Mouse (Mus musculus) midbrain, embryonic 13.5 days (tissue): Measurements from ENCODE around the gene Pdzrn4. TPM values are rescaled to one million over a fixed set of nuclear protein-coding genes. Genes with fewer than 3 reads are reported as not detected.

Source experiments
- ATAC-seq: fragments of 200-750 bp; cut with Nextera tagmentation; 2 replicates; pipeline ENCODE4 v1.8.0; 2017; ENCODE audit warnings: mild to moderate bottlenecking, moderate TSS enrichment, moderate library complexity
- H3K27ac ChIP-seq: fragments of 300-500 bp; sonication (generic); 2 replicates; pipeline ENCODE4 v1.5.1; 2015; ENCODE audit warnings: inconsistent platforms, mild to moderate bottlenecking, moderate library complexity
- H3K27me3 ChIP-seq: fragments of 300-500 bp; sonication (generic); 2 replicates; pipeline ENCODE4 v1.6.1; 2015; ENCODE audit warnings: mild to moderate bottlenecking, inconsistent platforms
- H3K36me3 ChIP-seq: fragments of 300-500 bp; sonication (generic); 2 replicates; pipeline ENCODE4 v1.6.1; 2015; ENCODE audit warnings: mild to moderate bottlenecking, inconsistent platforms
- H3K4me1 ChIP-seq: fragments of 300-500 bp; sonication (generic); replicated peaks from 2 replicates; pipeline ENCODE4 v1.6.1; 2015; ENCODE audit warnings: inconsistent platforms
- H3K4me2 ChIP-seq: fragments of 300-500 bp; sonication (generic); replicated peaks from 2 replicates; pipeline ENCODE4 v1.6.1; 2015; ENCODE audit warnings: moderate library complexity, mild to moderate bottlenecking, inconsistent platforms
- H3K4me3 ChIP-seq: fragments of 300-500 bp; sonication (generic); replicated peaks from 2 replicates; pipeline ENCODE4 v1.5.1; 2015; ENCODE audit warnings: mild to moderate bottlenecking, inconsistent platforms
- H3K9ac ChIP-seq: fragments of 300-500 bp; sonication (generic); replicated peaks from 2 replicates; pipeline ENCODE4 v1.6.1; 2015; ENCODE audit warnings: mild to moderate bottlenecking, inconsistent platforms
- H3K9me3 ChIP-seq: fragments of 300-500 bp; sonication (generic); 2 replicates; pipeline ENCODE4 v1.6.1; 2016; ENCODE audit warnings: mild to moderate bottlenecking, inconsistent platforms
- WGBS: fragments of 180-500 bp; shearing (Covaris S2); methylation state at CpG from one replicate; pipeline ENCODE4 v1.1.7; 2015; 5-methylcytosine and 5-hydroxymethylcytosine counted together
- polyA plus RNA-seq: library from polyadenylated mRNA; unstranded; fragments of >200 nt; fragmentation: Nextera tagmentation; extraction: Ambion mirVana; gene quantifications from 2 replicates; pipeline ENCODE4 v1.2.1, GENCODE M21; 2015

The Pdzrn4 gene
- polyA plus RNA-seq, 1 experiment from 2014 or later = 23.8 TPM

- Histone ChIP-seq H3K27ac (no peak overlapping the region), H3K4me2 (no peak overlapping the region), H3K27me3 (no peaks in the 10 kb centered on the region), H3K4me3 (no peak overlapping the region), H3K9ac (no peak overlapping the region), H3K9me3 (no peaks in the 10 kb centered on the region), H3K4me1 (peaks cover 8% of the 10 kb centered on the region; the same call in 1 of the 2 replicates), H3K36me3 (no peaks in the 10 kb centered on the region)
- no peak for ATAC-seq
- 82% methylated on average over 8 of the region's 8 CpGs for WGBS
Observed at GRCm38 (mm10) chr15:92759001-92759400, 362.3 kb downstream of the Pdzrn4 start.

GRCm38 (mm10) chr15:92763303-92763702 is 366.6 kb downstream of the Pdzrn4 start:
- H3K9ac ChIP-seq = no peak overlapping the region
- H3K27me3 ChIP-seq = no peaks in the 10 kb centered on the region
- H3K27ac ChIP-seq = no peak overlapping the region
- WGBS = 90% methylated on average over 5 of the region's 5 CpGs
- no peak overlapping the region for H3K4me2 ChIP-seq
- H3K9me3 ChIP-seq = no peaks in the 10 kb centered on the region
- ATAC-seq = no peak
- H3K4me1 ChIP-seq = no peaks in the 10 kb centered on the region
- H3K4me3 ChIP-seq = no peak overlapping the region
- no peaks in the 10 kb centered on the region for H3K36me3 ChIP-seq

GRCm38 (mm10) chr15:92769535-92769934 is 372.9 kb downstream of the Pdzrn4 start:
- peaks cover 10% of the 10 kb centered on the region; the same call in 1 of the 2 replicates for H3K36me3 ChIP-seq
- 85% methylated on average over 15 of the region's 15 CpGs for WGBS
- no peaks in the 10 kb centered on the region for H3K9me3 ChIP-seq
- no peak overlapping the region for H3K4me3 ChIP-seq
- H3K4me2 ChIP-seq = no peak overlapping the region
- H3K4me1 ChIP-seq = no peaks in the 10 kb centered on the region
- H3K9ac ChIP-seq = no peak overlapping the region
- H3K27ac ChIP-seq = no peak overlapping the region
- ATAC-seq = no peak
- H3K27me3 ChIP-seq = no peaks in the 10 kb centered on the region

- no peak overlapping the region for H3K27ac ChIP-seq
- H3K9me3 ChIP-seq = no peaks in the 10 kb centered on the region
- no peak overlapping the region for H3K4me3 ChIP-seq
- no peaks in the 10 kb centered on the region for H3K36me3 ChIP-seq
- H3K4me1 ChIP-seq = peaks cover 16% of the 10 kb centered on the region; the same call in 1 of the 2 replicates
- H3K27me3 ChIP-seq = no peaks in the 10 kb centered on the region
- 64% methylated on average over 14 of the region's 14 CpGs for WGBS
- H3K9ac ChIP-seq = no peak overlapping the region
- ATAC-seq = peak; percentile 63
- H3K4me2 ChIP-seq = no peak overlapping the region
Observed at GRCm38 (mm10) chr15:92788036-92788435, 391.4 kb downstream of the Pdzrn4 start.

GRCm38 (mm10) chr15:92794275-92794674 is 397.6 kb downstream of the Pdzrn4 start:
- WGBS = 90% methylated on average over 3 of the region's 3 CpGs
- H3K27me3 ChIP-seq = no peaks in the 10 kb centered on the region
- no peak for ATAC-seq
- H3K9me3 ChIP-seq = no peaks in the 10 kb centered on the region
- H3K36me3 ChIP-seq = no peaks in the 10 kb centered on the region
- no peak overlapping the region for H3K27ac ChIP-seq
- H3K4me1 ChIP-seq = no peaks in the 10 kb centered on the region
- H3K4me3 ChIP-seq = no peak overlapping the region
- H3K9ac ChIP-seq = no peak overlapping the region
- no peak overlapping the region for H3K4me2 ChIP-seq

GRCm38 (mm10) chr15:92805934-92806333 is 409.3 kb downstream of the Pdzrn4 start:
- Histone ChIP-seq H3K9me3 (no peaks in the 10 kb centered on the region), H3K36me3 (no peaks in the 10 kb centered on the region), H3K4me3 (no peak overlapping the region), H3K9ac (no peak overlapping the region), H3K4me1 (peaks cover 18% of the 10 kb centered on the region), H3K4me2 (no peak overlapping the region), H3K27me3 (no peaks in the 10 kb centered on the region), H3K27ac (no peak overlapping the region)
- 12% methylated on average over 3 of the region's 3 CpGs for WGBS
- ATAC-seq = peak; percentile 48

GRCm38 (mm10) chr15:92806352-92806751 is 409.7 kb downstream of the Pdzrn4 start:
- Histone ChIP-seq H3K27ac (no peak overlapping the region), H3K9ac (no peak overlapping the region), H3K36me3 (no peaks in the 10 kb centered on the region), H3K4me2 (no peak overlapping the region), H3K9me3 (no peaks in the 10 kb centered on the region), H3K27me3 (no peaks in the 10 kb centered on the region), H3K4me1 (peaks cover 18% of the 10 kb centered on the region), H3K4me3 (no peak overlapping the region)
- WGBS = 48% methylated on average over 1 of the region's 1 CpGs
- ATAC-seq = peak; percentile 55; the same call in 1 of the 2 replicates
